Mouse (Mus musculus) CH12.LX (cell line): ENCODE data around the gene Adrb1.

Source experiments
- CHD2 ChIP-seq: IDR thresholded peaks from 2 replicates; pipeline ENCODE4 v1.6.1; 2011; ENCODE audit warnings: low read length, improper control_type of control experiment
- CTCF ChIP-seq, 2 experiments: IDR thresholded peaks in 1 of 2; conservative IDR thresholded peaks in 1 of 2; 2 replicates each; pipeline ENCODE4 v1.5.1; 2011 to 2012; ENCODE audit warnings: low read depth in 2 of 2, low read length in 2 of 2, improper control_type of control experiment in 1 of 2, inconsistent platforms in 1 of 2, mild to moderate bottlenecking in 1 of 2, moderate library complexity in 1 of 2
- EP300 ChIP-seq: IDR thresholded peaks from 2 replicates; pipeline ENCODE4 v1.6.1; 2011; ENCODE audit warnings: low read length, improper control_type of control experiment
- MEF2A ChIP-seq: IDR thresholded peaks from 2 replicates; pipeline ENCODE4 v1.6.1; 2014; ENCODE audit warnings: low read depth, mild to moderate bottlenecking, inconsistent platforms, low read length, improper control_type of control experiment, borderline replicate concordance
- POLR2A ChIP-seq: IDR thresholded peaks from 2 replicates; pipeline ENCODE4 v1.6.1; 2011; ENCODE audit warnings: low read depth, mild to moderate bottlenecking, improper control_type of control experiment, low read length
- TCF12 ChIP-seq: IDR thresholded peaks from 2 replicates; pipeline ENCODE4 v1.6.1; 2014; ENCODE audit warnings: low read depth, mild to moderate bottlenecking, inconsistent platforms, low read length, improper control_type of control experiment

DNA sequence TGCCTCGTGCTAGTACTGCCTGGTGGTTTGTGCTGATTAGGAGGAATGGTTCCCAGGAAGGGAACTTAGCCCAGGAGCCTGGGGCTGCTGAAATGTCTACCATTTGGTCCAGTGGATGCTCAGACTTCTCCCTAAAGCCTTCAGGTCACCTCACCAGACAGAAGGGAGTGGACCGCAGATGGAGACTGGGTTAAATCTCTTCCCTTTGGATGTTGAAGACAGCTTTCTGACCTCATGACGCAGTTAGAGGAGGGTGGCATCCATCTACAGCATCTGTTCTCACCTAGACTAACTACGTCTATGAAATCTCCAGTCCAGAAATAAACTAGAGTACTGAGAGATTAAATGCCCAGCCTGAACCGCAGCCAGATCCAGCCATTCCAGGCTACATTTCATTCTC is 39.1 kb downstream of the Adrb1 start:
- TF ChIP-seq MEF2A, result no peak
- TF ChIP-seq POLR2A, result no peak
- TF ChIP-seq CTCF (conservative IDR thresholded peaks at IDR 0.05 in 1 of 2, IDR thresholded peaks at IDR 0.05 in 1 of 2; ENCODE audit: low read depth in 2 of 2, low read length in 2 of 2), result no peak
- TF ChIP-seq EP300, result no peak
- no peak for TF ChIP-seq CHD2
- TF ChIP-seq TCF12, result no peak
